Mouse (Mus musculus): ENCODE data around the gene Mrpl53. TPM values are rescaled to one million over a fixed set of nuclear protein-coding genes. Genes with fewer than 3 reads are reported as not detected.

Mrpl53 gene
- polyA plus RNA-seq, 1 experiment, result 71.3 TPM

DNA sequence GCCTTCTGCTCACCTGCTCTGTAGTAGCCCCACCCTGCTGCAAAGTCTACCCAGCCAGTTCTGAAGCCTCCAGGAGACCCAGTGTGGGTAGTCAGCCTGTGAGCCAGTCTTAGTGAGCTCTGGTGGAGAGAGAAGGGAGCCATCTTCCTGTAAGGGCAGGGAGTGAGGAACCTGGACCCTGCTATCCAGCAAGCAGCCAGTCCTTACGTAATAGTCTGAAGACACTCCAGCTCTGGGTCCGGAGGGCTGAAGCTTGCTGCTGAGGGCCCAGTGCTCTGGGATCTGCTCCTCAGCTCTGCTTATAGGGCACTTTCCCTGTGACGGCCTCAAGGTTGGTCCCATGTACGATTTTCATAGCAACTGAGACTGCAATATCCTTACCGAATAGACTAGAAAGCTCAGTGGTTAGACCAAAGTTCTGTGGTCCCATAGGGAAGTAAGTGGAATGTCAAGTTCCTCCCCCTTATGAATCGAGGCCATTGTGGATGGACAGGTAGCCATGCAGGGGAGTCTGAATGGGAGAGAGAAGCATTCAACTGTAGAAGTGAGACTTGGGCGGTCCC lies 26.2 kb downstream of the Mrpl53 start, which contains the start of gene Rtkn:
TSS of gene Rtkn (plus strand) at position 513 of the 563 bp plus-strand sequence.
- H3K27ac ChIP-seq (ENCODE audit: control insufficient read depth, insufficient read depth, low read depth, low read length), result peak within 1 kb of the TSS; percentile 69; the same call in 1 of the 2 replicates
- H3K4me1 ChIP-seq (ENCODE audit: control insufficient read depth, insufficient read depth, low read length), result peaks cover 29% of the 10 kb centered on the region
- TF ChIP-seq POLR2A (IDR thresholded peaks at IDR 0.05; ENCODE audit: control insufficient read depth, low read depth, low read length) (no peak), CTCF (IDR thresholded peaks at IDR 0.05; ENCODE audit: control insufficient read depth, insufficient read depth, insufficient replicate concordance, low read depth, low read length) (no peak)
- no peaks in the 10 kb centered on the region for H3K36me3 ChIP-seq (ENCODE audit: control insufficient read depth, insufficient read depth, low read length)
- peak within 1 kb of the TSS; percentile 2 for H3K4me3 ChIP-seq (ENCODE audit: control insufficient read depth, low read depth, low read length)
- no peaks in the 10 kb centered on the region for H3K27me3 ChIP-seq (ENCODE audit: control insufficient read depth, insufficient read depth, low read length)

DNA sequence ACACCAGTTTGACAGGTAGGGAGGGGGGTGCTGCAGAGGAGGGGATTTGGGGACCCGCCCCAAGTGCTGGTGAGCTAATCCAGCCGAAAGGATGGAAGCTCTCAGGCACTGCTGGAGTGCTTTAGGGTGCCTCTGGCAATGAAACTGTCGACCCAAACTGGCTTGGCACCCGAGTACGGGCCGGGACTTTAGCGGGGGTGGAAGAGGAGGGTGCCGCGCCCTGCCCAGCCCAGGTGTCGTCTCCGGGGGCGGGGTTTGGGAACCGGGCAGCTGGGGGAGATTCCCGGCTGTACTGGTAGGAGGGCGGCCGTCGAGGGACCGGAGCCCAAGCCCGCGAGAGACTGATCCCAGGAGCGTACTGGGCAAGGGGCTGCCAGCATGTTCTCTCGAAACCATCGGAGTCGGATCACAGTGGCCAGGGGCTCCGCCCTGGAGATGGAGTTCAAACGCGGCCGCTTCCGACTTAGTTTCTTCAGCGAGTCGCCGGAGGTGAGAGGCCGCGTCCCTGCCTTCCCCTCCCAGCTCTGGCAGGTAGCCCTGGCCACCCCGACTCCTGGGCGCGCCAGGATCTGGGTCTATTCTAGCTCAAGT lies 26.8 kb downstream of the Mrpl53 start:
- Histone ChIP-seq H3K4me1 (ENCODE audit: control insufficient read depth, insufficient read depth, low read length) (peaks cover 29% of the 10 kb centered on the region), H3K27ac (ENCODE audit: control insufficient read depth, insufficient read depth, low read depth, low read length) (no peak overlapping the region), H3K36me3 (ENCODE audit: control insufficient read depth, insufficient read depth, low read length) (no peaks in the 10 kb centered on the region), H3K4me3 (ENCODE audit: control insufficient read depth, low read depth, low read length) (peak overlapping the region; percentile 2), H3K27me3 (ENCODE audit: control insufficient read depth, insufficient read depth, low read length) (no peaks in the 10 kb centered on the region)
- TF ChIP-seq POLR2A (IDR thresholded peaks at IDR 0.05; ENCODE audit: control insufficient read depth, low read depth, low read length) (no peak), CTCF (IDR thresholded peaks at IDR 0.05; ENCODE audit: control insufficient read depth, insufficient read depth, insufficient replicate concordance, low read depth, low read length) (no peak)

GRCm38 (mm10) chr6:83136291-83136880 lies 27.5 kb downstream of the Mrpl53 start:
- Histone ChIP-seq H3K4me3 (ENCODE audit: control insufficient read depth, low read depth, low read length) (peak overlapping the region; percentile 59), H3K4me1 (ENCODE audit: control insufficient read depth, insufficient read depth, low read length) (peaks cover 29% of the 10 kb centered on the region)
- TF ChIP-seq CTCF (IDR thresholded peaks at IDR 0.05; ENCODE audit: control insufficient read depth, insufficient read depth, insufficient replicate concordance, low read depth, low read length) (no peak), POLR2A (IDR thresholded peaks at IDR 0.05; ENCODE audit: control insufficient read depth, low read depth, low read length) (no peak)

DNA sequence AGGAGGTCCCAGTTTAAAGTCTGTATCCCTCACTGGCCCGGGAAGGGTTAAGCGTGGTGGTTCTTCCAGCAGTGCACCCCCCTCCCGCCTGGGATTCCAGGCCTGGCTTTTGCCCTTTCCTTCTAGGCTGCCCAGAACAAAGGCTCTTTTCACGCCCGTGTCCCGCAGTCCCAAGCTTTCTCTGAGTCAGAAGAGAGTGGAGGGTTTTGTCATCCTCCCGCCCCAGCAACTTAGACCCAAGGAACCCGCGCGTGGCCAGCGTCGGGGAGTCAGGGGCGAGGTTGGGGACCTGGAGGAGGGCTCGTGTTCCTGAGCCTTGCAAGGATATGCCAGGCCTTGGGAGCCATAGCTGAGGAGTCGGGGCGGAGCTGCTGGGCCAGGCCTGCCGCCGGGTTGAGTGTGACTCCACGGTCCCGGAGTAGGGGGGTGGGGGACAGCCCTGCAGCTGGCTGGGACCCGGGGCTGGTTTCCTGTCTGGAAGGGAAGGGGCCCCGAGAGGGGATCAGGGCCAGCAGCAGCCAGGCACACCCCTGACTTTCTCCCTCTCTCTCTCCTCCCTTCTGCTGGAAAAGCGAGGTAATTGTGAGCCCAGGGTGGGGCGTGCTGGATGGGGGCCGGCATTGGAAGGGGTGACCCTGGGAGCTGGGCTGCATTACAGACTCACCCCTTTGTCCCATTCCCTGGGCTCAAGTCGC lies 28.2 kb downstream of the Mrpl53 start:
- TF ChIP-seq POLR2A (IDR thresholded peaks at IDR 0.05; ENCODE audit: control insufficient read depth, low read depth, low read length) (no peak), CTCF (IDR thresholded peaks at IDR 0.05; ENCODE audit: control insufficient read depth, insufficient read depth, insufficient replicate concordance, low read depth, low read length) (no peak)
- Histone ChIP-seq H3K4me3 (ENCODE audit: control insufficient read depth, low read depth, low read length) (peak overlapping the region; percentile 59), H3K27ac (ENCODE audit: control insufficient read depth, insufficient read depth, low read depth, low read length) (peak overlapping the region; percentile 69), H3K4me1 (ENCODE audit: control insufficient read depth, insufficient read depth, low read length) (peaks cover 31% of the 10 kb centered on the region), H3K36me3 (ENCODE audit: control insufficient read depth, insufficient read depth, low read length) (no peaks in the 10 kb centered on the region), H3K27me3 (ENCODE audit: control insufficient read depth, insufficient read depth, low read length) (no peaks in the 10 kb centered on the region)

More at GRCm38 (mm10) chr6:83136291-83136880, 27.5 kb downstream of the Mrpl53 start:
- H3K27ac ChIP-seq (ENCODE audit: control insufficient read depth, insufficient read depth, low read depth, low read length), result peak overlapping the region; percentile 69
- no peaks in the 10 kb centered on the region for H3K36me3 ChIP-seq (ENCODE audit: control insufficient read depth, insufficient read depth, low read length)
- H3K27me3 ChIP-seq (ENCODE audit: control insufficient read depth, insufficient read depth, low read length), result no peaks in the 10 kb centered on the region

- peaks cover 36% of the 10 kb centered on the region for H3K4me1 ChIP-seq (ENCODE audit: control insufficient read depth, insufficient read depth, low read length)
Measured at GRCm38 (mm10) chr6:83137576-83137950, 28.7 kb downstream of the Mrpl53 start.

GRCm38 (mm10) chr6:83138056-83138455 lies 29.2 kb downstream of the Mrpl53 start:
- Histone ChIP-seq H3K27ac (ENCODE audit: control insufficient read depth, insufficient read depth, low read depth, low read length) (peak overlapping the region; percentile 56; the same call in 1 of the 2 replicates), H3K4me1 (ENCODE audit: control insufficient read depth, insufficient read depth, low read length) (peaks cover 36% of the 10 kb centered on the region), H3K27me3 (ENCODE audit: control insufficient read depth, insufficient read depth, low read length) (no peaks in the 10 kb centered on the region), H3K4me3 (ENCODE audit: control insufficient read depth, low read depth, low read length) (peak overlapping the region; percentile 30), H3K36me3 (ENCODE audit: control insufficient read depth, insufficient read depth, low read length) (no peaks in the 10 kb centered on the region)
- TF ChIP-seq CTCF (IDR thresholded peaks at IDR 0.05; ENCODE audit: control insufficient read depth, insufficient read depth, insufficient replicate concordance, low read depth, low read length) (no peak), POLR2A (IDR thresholded peaks at IDR 0.05; ENCODE audit: control insufficient read depth, low read depth, low read length) (no peak)

More at GRCm38 (mm10) chr6:83137576-83137950, 28.7 kb downstream of the Mrpl53 start:
- Histone ChIP-seq H3K27me3 (ENCODE audit: control insufficient read depth, insufficient read depth, low read length) (no peaks in the 10 kb centered on the region), H3K4me3 (ENCODE audit: control insufficient read depth, low read depth, low read length) (peak overlapping the region; percentile 59), H3K36me3 (ENCODE audit: control insufficient read depth, insufficient read depth, low read length) (no peaks in the 10 kb centered on the region), H3K27ac (ENCODE audit: control insufficient read depth, insufficient read depth, low read depth, low read length) (peak overlapping the region; percentile 69; the same call in 1 of the 2 replicates)
- TF ChIP-seq CTCF (IDR thresholded peaks at IDR 0.05; ENCODE audit: control insufficient read depth, insufficient read depth, insufficient replicate concordance, low read depth, low read length), result no peak
- TF ChIP-seq POLR2A (IDR thresholded peaks at IDR 0.05; ENCODE audit: control insufficient read depth, low read depth, low read length), result no peak

GRCm38 (mm10) chr6:83140044-83140443 lies 31.2 kb downstream of the Mrpl53 start:
- Histone ChIP-seq H3K36me3 (ENCODE audit: control insufficient read depth, insufficient read depth, low read length) (no peaks in the 10 kb centered on the region), H3K4me3 (ENCODE audit: control insufficient read depth, low read depth, low read length) (no peak overlapping the region), H3K27me3 (ENCODE audit: control insufficient read depth, insufficient read depth, low read length) (no peaks in the 10 kb centered on the region), H3K27ac (ENCODE audit: control insufficient read depth, insufficient read depth, low read depth, low read length) (no peak overlapping the region), H3K4me1 (ENCODE audit: control insufficient read depth, insufficient read depth, low read length) (peaks cover 36% of the 10 kb centered on the region)
- TF ChIP-seq CTCF (IDR thresholded peaks at IDR 0.05; ENCODE audit: control insufficient read depth, insufficient read depth, insufficient replicate concordance, low read depth, low read length) (no peak), POLR2A (IDR thresholded peaks at IDR 0.05; ENCODE audit: control insufficient read depth, low read depth, low read length) (no peak)
